Mouse (Mus musculus) midbrain, embryonic 16.5 days (tissue): Measurements from ENCODE around the gene Ppp2r5e. TPM values are rescaled to one million over a fixed set of nuclear protein-coding genes. Genes with fewer than 3 reads are reported as not detected.

Source experiments
- ATAC-seq: fragments of 200-750 bp; cut with Nextera tagmentation; 2 replicates; pipeline ENCODE4 v1.8.0; 2017; ENCODE audit warnings: moderate TSS enrichment
- H3K27ac ChIP-seq: fragments of 300-500 bp; sonication (generic); 2 replicates; pipeline ENCODE4 v1.5.1; 2014; ENCODE audit warnings: mild to moderate bottlenecking, low read length, mixed read lengths
- H3K27me3 ChIP-seq: fragments of 300-500 bp; sonication (generic); 2 replicates; pipeline ENCODE4 v1.6.1; 2014; ENCODE audit warnings: low read depth, low read length, mixed read lengths; ENCODE audit not compliant: control insufficient read depth, insufficient read depth
- H3K36me3 ChIP-seq: fragments of 300-500 bp; sonication (generic); 2 replicates; pipeline ENCODE4 v1.6.1; 2014; ENCODE audit warnings: mild to moderate bottlenecking, low read length, moderate library complexity, mixed read lengths; ENCODE audit not compliant: control insufficient read depth, insufficient read depth
- H3K4me1 ChIP-seq: fragments of 300-500 bp; sonication (generic); 2 replicates; pipeline ENCODE4 v1.6.1; 2014; ENCODE audit warnings: mild to moderate bottlenecking, low read length, mixed read lengths; ENCODE audit not compliant: control insufficient read depth, insufficient read depth
- H3K4me2 ChIP-seq: fragments of 300-500 bp; sonication (generic); 2 replicates; pipeline ENCODE4 v1.6.1; 2014; ENCODE audit warnings: mild to moderate bottlenecking, low read length, mixed read lengths
- H3K4me3 ChIP-seq: fragments of 300-500 bp; sonication (generic); 2 replicates; pipeline ENCODE4 v1.5.1; 2014; ENCODE audit warnings: low read depth, mild to moderate bottlenecking, low read length, moderate library complexity, mixed read lengths
- H3K9ac ChIP-seq: fragments of 300-500 bp; sonication (generic); 2 replicates; pipeline ENCODE4 v1.6.1; 2014; ENCODE audit warnings: low read depth, low read length, mixed read lengths
- H3K9me3 ChIP-seq: fragments of 300-500 bp; sonication (generic); replicated peaks from 2 replicates; pipeline ENCODE4 v1.6.1; 2014; ENCODE audit warnings: mild to moderate bottlenecking, low read length, mixed read lengths; ENCODE audit not compliant: control insufficient read depth, poor library complexity, severe bottlenecking
- WGBS: fragments of 180-500 bp; shearing (Covaris S2); extraction: QIAGEN DNeasy Blood & Tissue Kit; methylation state at CpG from one replicate; pipeline ENCODE4 v1.1.7; 2014; 5-methylcytosine and 5-hydroxymethylcytosine counted together
- polyA plus RNA-seq: library from polyadenylated mRNA; unstranded; fragments of >200 nt; fragmentation: Nextera tagmentation; extraction: Ambion mirVana; gene quantifications from 2 replicates; pipeline ENCODE4 v1.2.1, GENCODE M21; 2015

Gene Ppp2r5e
- polyA plus RNA-seq, 1 experiment from 2014 or later: 18.1 TPM

GRCm38 (mm10) chr12:75593817-75594216 is 2.2 kb downstream of the Ppp2r5e start:
- 69% methylated on average over 4 of the region's 4 CpGs for WGBS
- no peaks in the 10 kb centered on the region for H3K27me3 ChIP-seq
- H3K9ac ChIP-seq: no peak overlapping the region
- no peak for ATAC-seq
- no peak overlapping the region for H3K27ac ChIP-seq
- H3K36me3 ChIP-seq: peaks cover 4% of the 10 kb centered on the region; the same call in 1 of the 2 replicates
- H3K4me3 ChIP-seq: peak overlapping the region; percentile 4; the same call in 1 of the 2 replicates
- no peaks in the 10 kb centered on the region for H3K9me3 ChIP-seq
- H3K4me1 ChIP-seq: peaks cover 16% of the 10 kb centered on the region
- H3K4me2 ChIP-seq: peak overlapping the region; percentile 89

- H3K36me3 ChIP-seq: peaks cover 6% of the 10 kb centered on the region; the same call in 1 of the 2 replicates
- ATAC-seq: no peak
- H3K9me3 ChIP-seq: no peaks in the 10 kb centered on the region
- no peak overlapping the region for H3K9ac ChIP-seq
- H3K27me3 ChIP-seq: no peaks in the 10 kb centered on the region
- no peak overlapping the region for H3K4me2 ChIP-seq
- H3K4me1 ChIP-seq: no peaks in the 10 kb centered on the region
- no peak overlapping the region for H3K27ac ChIP-seq
- no peak overlapping the region for H3K4me3 ChIP-seq
These were observed 8.5 kb downstream of the Ppp2r5e start for GRCm38 (mm10) chr12:75587501-75587900.

GRCm38 (mm10) chr12:75583776-75584175 is 12.3 kb downstream of the Ppp2r5e start:
- H3K36me3 ChIP-seq: 0 out of 2 replicates have a peak, but pooled peaks cover 2% of the 10 kb centered on the region
- no peak overlapping the region for H3K4me3 ChIP-seq
- no peak overlapping the region for H3K27ac ChIP-seq
- no peaks in the 10 kb centered on the region for H3K4me1 ChIP-seq
- WGBS: 70% methylated on average over 3 of the region's 3 CpGs
- no peaks in the 10 kb centered on the region for H3K27me3 ChIP-seq
- H3K4me2 ChIP-seq: no peak overlapping the region
- ATAC-seq: no peak
- H3K9me3 ChIP-seq: no peaks in the 10 kb centered on the region
- no peak overlapping the region for H3K9ac ChIP-seq

- 94% methylated on average over 2 of the region's 2 CpGs for WGBS
- H3K9me3 ChIP-seq: no peaks in the 10 kb centered on the region
- no peak overlapping the region for H3K27ac ChIP-seq
- H3K36me3 ChIP-seq: no peaks in the 10 kb centered on the region
- H3K4me1 ChIP-seq: no peaks in the 10 kb centered on the region
- H3K27me3 ChIP-seq: no peaks in the 10 kb centered on the region
- H3K4me3 ChIP-seq: no peak overlapping the region
- ATAC-seq: no peak
- H3K4me2 ChIP-seq: no peak overlapping the region
- H3K9ac ChIP-seq: no peak overlapping the region
These were observed 17.0 kb downstream of the Ppp2r5e start for GRCm38 (mm10) chr12:75579076-75579475.

GRCm38 (mm10) chr12:75577255-75577654 is 18.8 kb downstream of the Ppp2r5e start:
- Histone ChIP-seq H3K9ac (no peak overlapping the region), H3K9me3 (no peaks in the 10 kb centered on the region), H3K27me3 (no peaks in the 10 kb centered on the region), H3K4me2 (no peak overlapping the region), H3K27ac (no peak overlapping the region), H3K36me3 (no peaks in the 10 kb centered on the region), H3K4me3 (no peak overlapping the region), H3K4me1 (0 out of 2 replicates have a peak, but pooled peaks cover 1% of the 10 kb centered on the region)
- WGBS: 91% methylated on average over 5 of the region's 5 CpGs
- ATAC-seq: no peak

GRCm38 (mm10) chr12:75572271-75572670 is 23.8 kb downstream of the Ppp2r5e start:
- Histone ChIP-seq H3K4me1 (0 out of 2 replicates have a peak, but pooled peaks cover 6% of the 10 kb centered on the region), H3K27me3 (no peaks in the 10 kb centered on the region), H3K36me3 (no peaks in the 10 kb centered on the region), H3K9me3 (no peaks in the 10 kb centered on the region), H3K9ac (no peak overlapping the region), H3K4me2 (no peak overlapping the region), H3K4me3 (no peak overlapping the region), H3K27ac (no peak overlapping the region)
- ATAC-seq: no peak
- WGBS: 74% methylated on average over 4 of the region's 4 CpGs

GRCm38 (mm10) chr12:75570138-75570537 is 25.9 kb downstream of the Ppp2r5e start:
- no peak overlapping the region for H3K27ac ChIP-seq
- H3K36me3 ChIP-seq: no peaks in the 10 kb centered on the region
- no peaks in the 10 kb centered on the region for H3K27me3 ChIP-seq
- H3K4me2 ChIP-seq: no peak overlapping the region
- no peaks in the 10 kb centered on the region for H3K9me3 ChIP-seq
- no peak overlapping the region for H3K4me3 ChIP-seq
- no peak for ATAC-seq
- 40% methylated on average over 1 of the region's 1 CpGs for WGBS
- 0 out of 2 replicates have a peak, but pooled peaks cover 6% of the 10 kb centered on the region for H3K4me1 ChIP-seq
- no peak overlapping the region for H3K9ac ChIP-seq

- no peak for ATAC-seq
- Histone ChIP-seq H3K4me2 (no peak overlapping the region), H3K36me3 (no peaks in the 10 kb centered on the region), H3K4me1 (0 out of 2 replicates have a peak, but pooled peaks cover 6% of the 10 kb centered on the region), H3K9me3 (no peaks in the 10 kb centered on the region), H3K9ac (no peak overlapping the region), H3K27me3 (no peaks in the 10 kb centered on the region), H3K27ac (no peak overlapping the region), H3K4me3 (no peak overlapping the region)
- WGBS: 88% methylated on average over 5 of the region's 5 CpGs
These were observed 28.3 kb downstream of the Ppp2r5e start for GRCm38 (mm10) chr12:75567745-75568144.

GRCm38 (mm10) chr12:75565756-75566155 is 30.3 kb downstream of the Ppp2r5e start:
- 85% methylated on average over 5 of the region's 5 CpGs for WGBS
- no peak overlapping the region for H3K4me3 ChIP-seq
- no peak overlapping the region for H3K4me2 ChIP-seq
- no peaks in the 10 kb centered on the region for H3K9me3 ChIP-seq
- H3K9ac ChIP-seq: no peak overlapping the region
- 0 out of 2 replicates have a peak, but pooled peaks cover 3% of the 10 kb centered on the region for H3K4me1 ChIP-seq
- no peaks in the 10 kb centered on the region for H3K36me3 ChIP-seq
- no peaks in the 10 kb centered on the region for H3K27me3 ChIP-seq
- H3K27ac ChIP-seq: no peak overlapping the region
- no peak for ATAC-seq
